Mouse (Mus musculus) layer of hippocampus, postnatal 14 days (tissue): ENCODE data around the gene Fgf4. TPM values are rescaled to one million over a fixed set of nuclear protein-coding genes. Genes with fewer than 3 reads are reported as not detected.

ENCODE experiments used
- DNase-seq, 2 experiments: peaks; one replicate each; pipeline ENCODE4 v3.0.0; 2021 to 2022; ENCODE audit warnings: low spot score in 2 of 2, mixed read lengths in 1 of 2
- total RNA-seq, 2 experiments: library from RNA; stranded (reverse); gene quantifications; 2 replicates each; pipeline ENCODE4 v1.2.3; 2021

Fgf4 gene
- total RNA-seq, 2 experiments from 2014 or later = not detected

DNA sequence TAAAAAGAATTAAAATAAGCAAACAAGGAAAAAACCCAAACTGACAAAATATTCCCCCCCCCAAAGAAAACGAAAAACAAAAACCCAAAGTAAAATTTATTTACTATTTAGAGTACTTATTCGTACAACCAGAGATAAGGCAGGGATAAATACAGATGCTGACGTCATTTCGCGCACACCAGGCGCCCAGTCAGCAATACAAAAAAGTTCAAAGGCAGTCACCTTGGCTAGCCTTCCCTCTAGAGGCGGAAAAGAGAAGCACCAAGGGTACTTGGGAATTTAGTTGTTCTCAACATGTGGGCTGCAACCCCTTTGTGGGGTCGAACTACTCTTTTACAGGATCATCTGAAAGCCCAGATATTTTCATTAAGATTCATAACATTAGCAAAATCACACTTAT, 60.6 kb downstream of the Fgf4 start:
- no peak for DNase-seq

DNA sequence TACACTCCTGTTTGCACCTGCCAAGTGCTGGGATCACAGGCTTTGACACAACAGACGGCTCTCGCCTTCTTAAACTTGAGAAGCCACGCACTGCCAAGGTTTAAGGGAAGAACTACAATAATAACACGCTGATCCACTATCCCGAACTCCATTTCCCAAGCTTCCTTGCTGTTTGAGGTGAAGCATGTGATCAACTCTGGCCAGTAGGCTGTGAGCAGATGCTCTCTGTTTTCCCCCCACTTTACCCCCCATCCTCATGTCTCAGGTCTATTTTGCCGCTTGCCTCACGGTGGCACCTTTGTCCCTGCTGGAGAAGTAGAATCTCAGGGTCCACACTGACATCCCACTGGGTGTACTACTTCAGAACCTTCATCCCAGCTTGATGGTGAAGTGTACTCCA, 61.5 kb downstream of the Fgf4 start:
- DNase-seq = no peak

DNA sequence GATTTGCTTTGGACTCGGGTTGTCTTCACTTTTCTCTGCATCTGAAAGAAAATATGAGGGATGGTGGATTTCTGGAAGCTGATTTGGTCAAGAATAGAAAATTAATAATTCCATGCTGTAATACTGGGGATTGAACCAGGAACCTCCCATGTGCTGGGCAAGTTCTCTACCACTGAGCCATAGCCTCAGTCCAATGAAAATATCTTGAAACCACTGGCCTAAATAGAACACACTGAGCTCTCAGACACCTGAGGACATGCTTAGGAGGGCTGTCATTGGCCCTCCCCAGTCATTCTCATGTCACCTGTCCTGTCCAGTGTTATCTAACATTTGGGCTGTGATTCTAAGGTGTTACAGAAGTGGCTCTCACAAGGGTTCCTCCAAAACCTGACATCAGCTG, 64.0 kb downstream of the Fgf4 start:
- DNase-seq = no peak

DNA sequence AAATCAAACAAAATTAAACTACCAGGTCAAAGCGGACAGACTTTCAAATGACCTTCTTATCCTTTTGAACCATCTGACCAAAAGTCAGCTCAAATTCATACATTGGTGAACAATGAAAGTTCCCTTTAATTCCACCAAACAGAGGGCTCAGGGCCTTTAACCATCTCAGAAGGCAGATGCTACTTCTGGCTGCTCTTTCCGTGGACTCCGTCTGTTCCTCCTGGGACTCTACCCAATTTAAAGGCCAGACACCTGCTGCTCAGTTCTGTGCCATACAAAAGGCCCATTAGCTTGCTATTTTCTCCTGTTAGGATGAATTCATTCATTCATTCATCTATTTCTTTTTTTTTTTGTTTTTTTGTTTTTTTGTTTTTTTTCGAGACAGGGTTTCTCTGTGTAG, 65.7 kb downstream of the Fgf4 start:
- DNase-seq = peak in 1 of 2 experiments; percentile 69

DNA sequence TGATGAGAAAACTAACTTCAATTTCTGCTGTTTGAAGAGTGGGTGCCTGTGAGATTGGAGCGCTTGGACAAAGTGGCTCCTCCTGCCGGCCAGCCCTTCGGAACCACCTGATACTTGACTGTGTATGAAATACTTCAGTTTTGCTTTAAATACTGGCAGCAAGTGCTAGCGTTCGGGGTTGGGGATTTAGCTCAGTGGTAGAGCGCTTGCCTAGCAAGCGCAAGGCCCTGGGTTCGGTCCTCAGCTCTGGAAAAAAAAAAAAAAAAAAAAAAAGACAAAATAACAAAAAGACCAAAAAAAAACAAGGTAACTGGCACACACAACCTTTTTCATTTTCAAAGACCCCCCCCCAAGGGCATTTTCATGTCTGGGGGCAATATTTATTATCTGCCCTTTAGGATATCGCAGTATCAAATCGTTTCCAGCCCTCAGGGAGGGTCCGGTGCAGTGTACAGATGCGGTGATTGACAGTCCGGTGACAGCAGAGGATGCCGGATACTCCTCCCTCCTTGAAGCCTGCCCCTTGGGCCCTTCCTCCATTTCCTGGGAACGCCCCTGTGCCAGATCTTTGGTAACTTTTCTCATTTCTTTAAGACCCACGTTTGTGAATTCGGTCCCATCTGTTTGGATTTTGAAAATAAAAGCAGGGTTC, 67.3 kb downstream of the Fgf4 start:
- peak in 1 of 2 experiments; percentile 70 for DNase-seq

Other genes starting within 250 kb of the Fgf4 start
- gene Ano1, start 95.4 kb upstream of the Fgf4 start, total RNA-seq = 1 to 10 TPM; 2.3 to 5.5 TPM
- under 1 TPM in 1 of 2 experiments, not detected in 1; 0.14 TPM for gene Fgf3, start 9.3 kb upstream of the Fgf4 start, total RNA-seq
- not detected for gene Fgf15, start 49.2 kb downstream of the Fgf4 start, total RNA-seq
- 10 to 100 TPM; 24.0 to 29.0 TPM for gene LTO1, start 67.7 kb downstream of the Fgf4 start, total RNA-seq
- 10 to 100 TPM; 29.0 to 29.6 TPM for gene Ccnd1, start 92.6 kb downstream of the Fgf4 start, total RNA-seq